In the genomic region with DNA sequence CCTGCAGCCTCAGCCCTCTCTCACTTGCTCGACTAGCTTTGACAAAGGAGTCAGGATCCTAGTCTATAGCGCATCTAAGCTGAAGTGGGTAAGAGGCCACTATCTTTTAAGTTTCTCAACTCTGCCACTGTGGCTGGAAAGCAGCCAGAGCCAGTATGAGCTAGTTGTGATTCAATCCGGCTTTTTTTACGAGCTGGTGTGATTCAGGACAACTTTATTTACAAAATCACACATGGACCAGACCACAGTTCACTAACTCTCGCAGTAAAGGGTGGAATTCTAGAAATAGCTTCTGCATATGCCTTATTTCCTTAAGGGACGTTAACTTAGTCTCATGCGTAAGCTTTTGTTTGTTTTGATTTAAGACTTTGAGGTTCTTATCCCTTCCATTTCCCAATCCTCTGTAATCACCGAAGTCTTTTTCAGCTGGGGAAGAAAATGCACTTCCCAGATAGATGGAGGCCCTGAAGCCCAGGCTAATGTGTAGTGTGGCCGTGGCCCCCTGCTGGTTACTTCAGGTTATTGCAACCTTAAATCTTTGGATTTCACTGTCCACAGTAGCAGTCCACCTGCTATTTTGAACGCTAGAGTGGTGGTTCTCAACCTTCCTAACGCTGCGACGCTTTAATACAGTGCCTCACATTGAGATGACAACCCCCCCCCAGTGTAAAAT, we compare ENCODE assay signal across 8 mouse cellular contexts. TPM values are rescaled to one million over a fixed set of nuclear protein-coding genes. Genes with fewer than 3 reads are reported as not detected.
DNase-seq lines count a peak whose midpoint lies in the region; ATAC-seq lines count a peak whose summit lies in the region.

No protein-coding gene starts in this region.

- no peak overlapping the region for H3K9ac ChIP-seq in embryonic facial prominence, embryonic 11.5 days (replicated peaks; ENCODE audit: low read length)

- H3K4me1 ChIP-seq in embryonic facial prominence, embryonic 11.5 days (ENCODE audit: control insufficient read depth, insufficient read depth, low read length), result no peaks in the 10 kb centered on the region

- WGBS in embryonic facial prominence, embryonic 11.5 days, result 59% methylated on average over 13 of the region's 13 CpGs

- H3K27ac ChIP-seq in embryonic facial prominence, embryonic 11.5 days (replicated peaks; ENCODE audit: low read depth, low read length), result no peak overlapping the region

- no peak overlapping the region for H3K4me3 ChIP-seq in embryonic facial prominence, embryonic 11.5 days (ENCODE audit: low read depth, low read length)

- ATAC-seq in embryonic facial prominence, embryonic 11.5 days (replicated peaks; ENCODE audit: insufficient number of reproducible peaks, low FRiP score, low TSS enrichment, low read depth), result no peak

- no peaks in the 10 kb centered on the region for H3K27me3 ChIP-seq in embryonic facial prominence, embryonic 11.5 days (ENCODE audit: control insufficient read depth, insufficient read depth, low read length)

- DNase-seq in adrenal gland, postnatal 10 days, result peak; percentile 72
- DNase-seq in adrenal gland, adult 18-20 months (ENCODE audit: low spot score in 2 of 2), result no peak
- DNase-seq in adipocyte (ENCODE audit: low spot score), result peak; percentile 78
- peak; percentile 77 for DNase-seq in embryonic facial prominence, embryonic 11.5 days (ENCODE audit: low spot score)
- DNase-seq in heart, postnatal 4 days, result peak; percentile 67
- peak; percentile 47 for DNase-seq in layer of hippocampus, adult 9-11 months
- DNase-seq in lung, postnatal 25 days (ENCODE audit: low spot score), result peak; percentile 71
- peak; percentile 71 for DNase-seq in right cerebral cortex, adult 18-20 months

- H3K36me3 ChIP-seq in embryonic facial prominence, embryonic 11.5 days (replicated peaks; ENCODE audit: control insufficient read depth, insufficient read depth, low read depth, low read length), result no peaks in the 10 kb centered on the region

- H3K9me3 ChIP-seq in embryonic facial prominence, embryonic 11.5 days (replicated peaks; ENCODE audit: control insufficient read depth, low read length), result no peaks in the 10 kb centered on the region

- no peak overlapping the region for H3K4me2 ChIP-seq in embryonic facial prominence, embryonic 11.5 days (ENCODE audit: low read depth, low read length)

RNA-seq across cellular contexts. Expression of gene Rtkn2, which starts 5.0 kb away (rescaled TPM):
- total RNA-seq in adrenal gland, postnatal 10 days (2021), result 1 to 10 TPM; 1.3 to 1.8 TPM
- total RNA-seq in adrenal gland, adult 18-20 months (2021), result under 1 TPM; 0.13 to 0.27 TPM
- 12.7 and 14.2 TPM in 2 replicates for polyA plus RNA-seq in embryonic facial prominence, embryonic 11.5 days (2014; fragmentation: Nextera tagmentation; extraction: Ambion mirVana)
- 1 to 10 TPM; 4.0 to 4.5 TPM for total RNA-seq in heart, postnatal 4 days (2021)

Comparison
In these comparisons a context has a peak if more than half of its experiments do, and no peak if none do; other contexts are left out.
1. DNase-seq: peak in adrenal gland, postnatal 10 days (single experiment), adipocyte (single experiment), embryonic facial prominence, embryonic 11.5 days (single experiment), heart, postnatal 4 days (single experiment), layer of hippocampus, adult 9-11 months (single experiment), lung, postnatal 25 days (single experiment) and right cerebral cortex, adult 18-20 months (single experiment); none in adrenal gland, adult 18-20 months (0 of 2).